9 mouse cellular contexts compared by ENCODE assay signal in the genomic region with DNA sequence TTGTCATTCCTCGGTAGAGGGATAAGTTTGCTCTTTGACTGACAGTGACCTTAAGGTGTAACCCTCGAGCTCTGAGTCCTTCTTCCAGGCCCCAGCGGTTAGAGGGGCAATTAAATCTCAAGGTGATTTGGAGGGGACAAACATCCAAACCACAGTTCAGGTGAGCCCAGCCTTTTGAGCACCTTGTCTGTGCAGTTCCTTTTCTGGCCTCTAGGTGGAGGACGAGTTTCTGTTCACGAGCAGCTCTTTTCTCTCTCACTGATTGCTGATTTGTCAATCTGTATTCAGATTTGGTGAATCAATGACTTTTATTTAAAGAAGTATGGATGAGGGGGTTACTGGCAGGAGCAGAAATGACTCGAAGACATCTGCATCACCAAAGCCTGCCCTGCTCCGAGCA.
DNase-seq lines count a peak whose midpoint lies in the region; ATAC-seq and TF ChIP-seq lines count a peak whose summit lies in the region.
"Had no signal": no experiment of that assay in that cellular context is flagged by ENCODE, and none has a peak within 500 bp of the region (broad histone marks: within the 10 kb centered on the region; RNA-seq: fewer than 3 reads in every experiment).

No protein-coding gene starts in this region.

- H3K27ac ChIP-seq in forebrain, embryonic 13.5 days: no peak overlapping the region
- H3K27ac ChIP-seq in forebrain, embryonic 15.5 days (replicated peaks): no peak overlapping the region
- H3K27ac ChIP-seq in liver, postnatal 0 days (ENCODE audit: low read depth): no peak overlapping the region
- H3K27ac ChIP-seq in liver, embryonic 12.5 days: no peak overlapping the region
- H3K27ac ChIP-seq: neural tube, embryonic 12.5 days had no signal

- no peaks in the 10 kb centered on the region for H3K9me3 ChIP-seq in forebrain, embryonic 13.5 days (replicated peaks)
- H3K9me3 ChIP-seq in forebrain, embryonic 15.5 days: no peaks in the 10 kb centered on the region
- H3K9me3 ChIP-seq in liver, postnatal 0 days (ENCODE audit: low read length): no peaks in the 10 kb centered on the region
- 0 out of 2 replicates have a peak, but pooled peaks cover 4% of the 10 kb centered on the region for H3K9me3 ChIP-seq in liver, embryonic 12.5 days (replicated peaks)
- H3K9me3 ChIP-seq: neural tube, embryonic 12.5 days had no signal

- 27% methylated on average over 7 of the region's 7 CpGs for WGBS in forebrain, embryonic 13.5 days
- WGBS in forebrain, embryonic 15.5 days: 31% methylated on average over 7 of the region's 7 CpGs
- 46% methylated on average over 7 of the region's 7 CpGs for WGBS in liver, postnatal 0 days (ENCODE audit: insufficient replicate concordance)
- 38% methylated on average over 7 of the region's 7 CpGs for WGBS in liver, embryonic 12.5 days (ENCODE audit: insufficient replicate concordance)

- no peak overlapping the region for H3K4me3 ChIP-seq in forebrain, embryonic 13.5 days
- H3K4me3 ChIP-seq in forebrain, embryonic 15.5 days: no peak overlapping the region
- no peak overlapping the region for H3K4me3 ChIP-seq in liver, postnatal 0 days (ENCODE audit: low read depth, low read length)
- H3K4me3 ChIP-seq in liver, embryonic 12.5 days: no peak overlapping the region
- H3K4me3 ChIP-seq: neural tube, embryonic 12.5 days had no signal

- TF ChIP-seq EP300 in liver, postnatal 0 days (IDR thresholded peaks at IDR 0.05; ENCODE audit: low read depth): no peak

- H3K4me2 ChIP-seq in forebrain, embryonic 13.5 days: no peak overlapping the region
- H3K4me2 ChIP-seq in forebrain, embryonic 15.5 days (replicated peaks): no peak overlapping the region
- H3K4me2 ChIP-seq in liver, postnatal 0 days (ENCODE audit: low read depth, low read length): no peak overlapping the region
- no peak overlapping the region for H3K4me2 ChIP-seq in liver, embryonic 12.5 days
- H3K4me2 ChIP-seq: neural tube, embryonic 12.5 days had no signal

- peak; percentile 31 for DNase-seq in liver, postnatal 0 days
- DNase-seq in brain, embryonic 14.5 days (ENCODE audit: low read depth): peak; percentile 56
- no peak for DNase-seq in spleen, postnatal 4 days (ENCODE audit: low spot score in 2 of 2)

- no peaks in the 10 kb centered on the region for H3K36me3 ChIP-seq in forebrain, embryonic 13.5 days (ENCODE audit: poor library complexity, severe bottlenecking)
- no peaks in the 10 kb centered on the region for H3K36me3 ChIP-seq in forebrain, embryonic 15.5 days
- H3K36me3 ChIP-seq in liver, postnatal 0 days (replicated peaks; ENCODE audit: insufficient read depth, low read length): no peaks in the 10 kb centered on the region
- no peaks in the 10 kb centered on the region for H3K36me3 ChIP-seq in liver, embryonic 12.5 days
- H3K36me3 ChIP-seq: neural tube, embryonic 12.5 days had no signal

- TF ChIP-seq POLR2A in brain, embryonic 14.5 days (IDR thresholded peaks at IDR 0.05; ENCODE audit: borderline replicate concordance, extremely low read depth, insufficient read depth, insufficient read length, poor library complexity, severe bottlenecking): no peak

- H3K27me3 ChIP-seq in forebrain, embryonic 13.5 days: no peaks in the 10 kb centered on the region
- H3K27me3 ChIP-seq in forebrain, embryonic 15.5 days: no peaks in the 10 kb centered on the region
- H3K27me3 ChIP-seq in liver, postnatal 0 days (ENCODE audit: insufficient read depth, low read length): no peaks in the 10 kb centered on the region
- H3K27me3 ChIP-seq in liver, embryonic 12.5 days (replicated peaks): no peaks in the 10 kb centered on the region
- H3K27me3 ChIP-seq: neural tube, embryonic 12.5 days had no signal

- peak; percentile 76 for TF ChIP-seq CTCF in liver, postnatal 0 days (IDR thresholded peaks at IDR 0.05; ENCODE audit: low read depth)
- peak; percentile 84 for TF ChIP-seq CTCF in brain, embryonic 14.5 days (IDR thresholded peaks at IDR 0.05; ENCODE audit: borderline replicate concordance, extremely low read depth, insufficient read depth, insufficient read length)

- peaks cover 11% of the 10 kb centered on the region; the same call in 1 of the 2 replicates for H3K4me1 ChIP-seq in forebrain, embryonic 13.5 days
- H3K4me1 ChIP-seq in forebrain, embryonic 15.5 days: no peaks in the 10 kb centered on the region
- no peaks in the 10 kb centered on the region for H3K4me1 ChIP-seq in liver, postnatal 0 days (ENCODE audit: insufficient read depth)
- H3K4me1 ChIP-seq in liver, embryonic 12.5 days: no peaks in the 10 kb centered on the region
- H3K4me1 ChIP-seq: neural tube, embryonic 12.5 days had no signal

- no peak overlapping the region for H3K9ac ChIP-seq in forebrain, embryonic 13.5 days
- H3K9ac ChIP-seq in forebrain, embryonic 15.5 days (replicated peaks): no peak overlapping the region
- H3K9ac ChIP-seq in liver, postnatal 0 days (replicated peaks): no peak overlapping the region
- H3K9ac ChIP-seq in liver, embryonic 12.5 days: no peak overlapping the region
- H3K9ac ChIP-seq: neural tube, embryonic 12.5 days had no signal

- peak; percentile 9; the same call in 1 of the 2 replicates for ATAC-seq in forebrain, embryonic 13.5 days
- no peak for ATAC-seq in forebrain, embryonic 15.5 days (replicated peaks)
- no peak for ATAC-seq in liver, postnatal 0 days
- ATAC-seq in liver, embryonic 12.5 days: no peak
- ATAC-seq in granulocyte monocyte progenitor cell, adult 5-6 weeks (replicated peaks; ENCODE audit: poor library complexity, severe bottlenecking): peak; percentile 22; the same call in 1 of the 2 replicates
- ATAC-seq in megakaryocyte-erythroid progenitor cell, adult 5-6 weeks (replicated peaks; ENCODE audit: low FRiP score, low TSS enrichment, poor library complexity, severe bottlenecking): peak; percentile 75

Comparison
In these comparisons a context has a peak if more than half of its experiments do, and no peak if none do; other contexts are left out.
1. ATAC-seq: peak in forebrain, embryonic 13.5 days (single experiment), granulocyte monocyte progenitor cell, adult 5-6 weeks (single experiment) and megakaryocyte-erythroid progenitor cell, adult 5-6 weeks (single experiment); none in forebrain, embryonic 15.5 days (single experiment), liver, postnatal 0 days (single experiment) and liver, embryonic 12.5 days (single experiment).
2. DNase-seq: peak in liver, postnatal 0 days (single experiment) and brain, embryonic 14.5 days (single experiment); none in spleen, postnatal 4 days (0 of 2).